Mouse (Mus musculus): ENCODE measurements around the gene Syngr3. TPM values are rescaled to one million over a fixed set of nuclear protein-coding genes. Genes with fewer than 3 reads are reported as not detected.
A peak's percentile ranks its signal among the peaks of the same experiment; 100 is the strongest.

Gene Syngr3
- total and polyA plus RNA-seq, 3 experiments: 0.08 TPM; not detected in 2

GRCm38 (mm10) chr17:24692385-24692784 lies 2.6 kb upstream of the Syngr3 start:
- ATAC-seq (ENCODE audit: extremely low read depth, insufficient number of reproducible peaks, low FRiP score, poor library complexity, severe bottlenecking) (no peak), DNase-seq (ENCODE audit: low spot score) (no peak)
- Histone ChIP-seq H3K4me1 (ENCODE audit: insufficient read depth, low read depth, low read length) (peaks cover 62% of the 10 kb centered on the region), H3K27me3 (ENCODE audit: insufficient read depth, low read length) (peaks cover 29% of the 10 kb centered on the region), H3K4me3 (ENCODE audit: low read depth, low read length) (no peak overlapping the region), H3K9me3 (replicated peaks) (no peaks in the 10 kb centered on the region), H3K36me3 (replicated peaks) (peaks cover 26% of the 10 kb centered on the region)
- TF ChIP-seq TAL1 (conservative IDR thresholded peaks at IDR 0.05; ENCODE audit: low read depth, low read length) (no peak), CTCF (IDR thresholded peaks at IDR 0.05; ENCODE audit: low read depth, low read length) (no peak), GATA1 (IDR thresholded peaks at IDR 0.05; ENCODE audit: borderline replicate concordance, low read length) (no peak), POLR2AphosphoS5 (IDR thresholded peaks at IDR 0.05; ENCODE audit: insufficient replicate concordance, low read depth, low read length) (no peak), GATA2 (IDR thresholded peaks at IDR 0.05; ENCODE audit: borderline replicate concordance, low read depth, low read length) (no peak)

- no peak for ATAC-seq (ENCODE audit: extremely low read depth, insufficient number of reproducible peaks, low FRiP score, poor library complexity, severe bottlenecking)
- Histone ChIP-seq H3K36me3 (replicated peaks) (peaks cover 8% of the 10 kb centered on the region), H3K4me1 (ENCODE audit: insufficient read depth, low read depth, low read length) (peaks cover 44% of the 10 kb centered on the region), H3K4me3 (ENCODE audit: low read depth, low read length) (peak overlapping the region; percentile 64; the same call in 1 of the 2 replicates), H3K9me3 (replicated peaks) (no peaks in the 10 kb centered on the region), H3K27me3 (ENCODE audit: insufficient read depth, low read length) (peaks cover 30% of the 10 kb centered on the region)
- no peak for TF ChIP-seq CTCF (IDR thresholded peaks at IDR 0.05; ENCODE audit: low read depth, low read length)
- no peak for TF ChIP-seq GATA2 (IDR thresholded peaks at IDR 0.05; ENCODE audit: borderline replicate concordance, low read depth, low read length)
- no peak for TF ChIP-seq GATA1 (IDR thresholded peaks at IDR 0.05; ENCODE audit: borderline replicate concordance, low read length)
- TF ChIP-seq TAL1 (conservative IDR thresholded peaks at IDR 0.05; ENCODE audit: low read depth, low read length): no peak
- TF ChIP-seq POLR2AphosphoS5 (IDR thresholded peaks at IDR 0.05; ENCODE audit: insufficient replicate concordance, low read depth, low read length): no peak
- DNase-seq (ENCODE audit: low spot score): no peak
Observed at GRCm38 (mm10) chr17:24687599-24687998, 2.2 kb downstream of the Syngr3 start.

- ATAC-seq (ENCODE audit: extremely low read depth, insufficient number of reproducible peaks, low FRiP score, poor library complexity, severe bottlenecking) (peak; percentile 54), DNase-seq (ENCODE audit: low spot score) (peak; percentile 66)
- H3K4me3 ChIP-seq (ENCODE audit: low read depth, low read length): peak overlapping the region; percentile 64; the same call in 1 of the 2 replicates
- H3K27me3 ChIP-seq (ENCODE audit: insufficient read depth, low read length): peaks cover 30% of the 10 kb centered on the region
- H3K9me3 ChIP-seq (replicated peaks): no peaks in the 10 kb centered on the region
- H3K36me3 ChIP-seq (replicated peaks): peaks cover 7% of the 10 kb centered on the region
- peaks cover 39% of the 10 kb centered on the region for H3K4me1 ChIP-seq (ENCODE audit: insufficient read depth, low read depth, low read length)
- TF ChIP-seq TAL1 (conservative IDR thresholded peaks at IDR 0.05; ENCODE audit: low read depth, low read length): no peak
Observed at GRCm38 (mm10) chr17:24687146-24687595, 2.6 kb downstream of the Syngr3 start.

GRCm38 (mm10) chr17:24686514-24686913 lies 3.2 kb downstream of the Syngr3 start:
- H3K27me3 ChIP-seq (ENCODE audit: insufficient read depth, low read length): peaks cover 30% of the 10 kb centered on the region
- peaks cover 36% of the 10 kb centered on the region for H3K4me1 ChIP-seq (ENCODE audit: insufficient read depth, low read depth, low read length)
- H3K36me3 ChIP-seq (replicated peaks): peaks cover 10% of the 10 kb centered on the region
- ATAC-seq (ENCODE audit: extremely low read depth, insufficient number of reproducible peaks, low FRiP score, poor library complexity, severe bottlenecking): no peak
- TF ChIP-seq TAL1 (conservative IDR thresholded peaks at IDR 0.05; ENCODE audit: low read depth, low read length) (no peak), GATA1 (IDR thresholded peaks at IDR 0.05; ENCODE audit: borderline replicate concordance, low read length) (no peak), CTCF (IDR thresholded peaks at IDR 0.05; ENCODE audit: low read depth, low read length) (no peak), POLR2AphosphoS5 (IDR thresholded peaks at IDR 0.05; ENCODE audit: insufficient replicate concordance, low read depth, low read length) (no peak), GATA2 (IDR thresholded peaks at IDR 0.05; ENCODE audit: borderline replicate concordance, low read depth, low read length) (no peak)
- no peak for DNase-seq (ENCODE audit: low spot score)
- H3K9me3 ChIP-seq (replicated peaks): no peaks in the 10 kb centered on the region
- peak overlapping the region; percentile 28; the same call in 1 of the 2 replicates for H3K4me3 ChIP-seq (ENCODE audit: low read depth, low read length)

- no peak overlapping the region; the same call in 1 of the 2 replicates for H3K4me3 ChIP-seq (ENCODE audit: low read depth, low read length)
- H3K27me3 ChIP-seq (ENCODE audit: insufficient read depth, low read length): no peaks in the 10 kb centered on the region
- no peak for DNase-seq (ENCODE audit: low spot score)
- no peaks in the 10 kb centered on the region for H3K9me3 ChIP-seq (replicated peaks)
- ATAC-seq (ENCODE audit: extremely low read depth, insufficient number of reproducible peaks, low FRiP score, poor library complexity, severe bottlenecking): no peak
- peaks cover 45% of the 10 kb centered on the region for H3K4me1 ChIP-seq (ENCODE audit: insufficient read depth, low read depth, low read length)
- H3K36me3 ChIP-seq (replicated peaks): peaks cover 94% of the 10 kb centered on the region
- TF ChIP-seq GATA2 (IDR thresholded peaks at IDR 0.05; ENCODE audit: borderline replicate concordance, low read depth, low read length): no peak
Observed at GRCm38 (mm10) chr17:24677500-24678080, 12.2 kb downstream of the Syngr3 start.

- ATAC-seq (ENCODE audit: extremely low read depth, insufficient number of reproducible peaks, low FRiP score, poor library complexity, severe bottlenecking) (no peak), DNase-seq (ENCODE audit: low spot score) (no peak)
- peaks cover 51% of the 10 kb centered on the region for H3K4me1 ChIP-seq (ENCODE audit: insufficient read depth, low read depth, low read length)
- no peaks in the 10 kb centered on the region for H3K27me3 ChIP-seq (ENCODE audit: insufficient read depth, low read length)
- H3K4me3 ChIP-seq (ENCODE audit: low read depth, low read length): no peak overlapping the region
- H3K9me3 ChIP-seq (replicated peaks): no peaks in the 10 kb centered on the region
- TF ChIP-seq TAL1 (conservative IDR thresholded peaks at IDR 0.05; ENCODE audit: low read depth, low read length) (no peak), GATA2 (IDR thresholded peaks at IDR 0.05; ENCODE audit: borderline replicate concordance, low read depth, low read length) (no peak), GATA1 (IDR thresholded peaks at IDR 0.05; ENCODE audit: borderline replicate concordance, low read length) (no peak), CTCF (IDR thresholded peaks at IDR 0.05; ENCODE audit: low read depth, low read length) (no peak), POLR2AphosphoS5 (IDR thresholded peaks at IDR 0.05; ENCODE audit: insufficient replicate concordance, low read depth, low read length) (no peak)
- peaks cover 94% of the 10 kb centered on the region for H3K36me3 ChIP-seq (replicated peaks)
Observed at GRCm38 (mm10) chr17:24676877-24677276, 12.9 kb downstream of the Syngr3 start.

Data from G1E (cell line).